Mouse (Mus musculus): ENCODE results near the gene Map3k5. TPM values are rescaled to one million over a fixed set of nuclear protein-coding genes. Genes with fewer than 3 reads are reported as not detected.

The Map3k5 gene
- polyA plus RNA-seq, 1 experiment: 9.5 TPM

DNA sequence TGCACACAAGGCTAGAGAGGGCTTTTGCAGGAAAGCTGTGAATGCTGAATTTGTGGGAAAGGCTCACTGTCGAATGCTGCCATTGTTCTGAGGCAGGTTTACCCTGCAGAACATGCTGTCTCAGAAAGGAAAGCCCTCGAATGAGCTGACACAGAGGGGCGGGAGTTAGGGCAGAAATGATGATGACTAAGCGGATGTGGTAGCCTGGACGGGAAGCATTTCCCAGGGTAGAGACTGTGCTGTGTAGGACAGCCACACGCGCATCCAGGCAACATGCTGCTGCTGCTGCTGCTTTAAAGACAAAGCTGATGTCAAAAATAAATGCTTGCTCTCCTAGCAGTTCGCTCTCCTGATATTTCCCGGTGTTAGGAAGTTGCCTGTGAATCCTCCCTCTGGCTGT, 189.1 kb downstream of the Map3k5 start:
- no peak for DNase-seq
- no peak overlapping the region for H3K4me3 ChIP-seq (replicated peaks; ENCODE audit: extremely low read depth, low read depth, low read length)
- TF ChIP-seq CTCF (IDR thresholded peaks at IDR 0.05; ENCODE audit: insufficient read depth, low read length): no peak
- TF ChIP-seq POLR2A (IDR thresholded peaks at IDR 0.05; ENCODE audit: borderline replicate concordance, extremely low read depth, low read depth, low read length): no peak
- 33% methylated on average over 9 of the region's 9 CpGs for WGBS
- peaks cover 2% of the 10 kb centered on the region for H3K4me1 ChIP-seq (ENCODE audit: control insufficient read depth, insufficient read depth, low read length)

DNA sequence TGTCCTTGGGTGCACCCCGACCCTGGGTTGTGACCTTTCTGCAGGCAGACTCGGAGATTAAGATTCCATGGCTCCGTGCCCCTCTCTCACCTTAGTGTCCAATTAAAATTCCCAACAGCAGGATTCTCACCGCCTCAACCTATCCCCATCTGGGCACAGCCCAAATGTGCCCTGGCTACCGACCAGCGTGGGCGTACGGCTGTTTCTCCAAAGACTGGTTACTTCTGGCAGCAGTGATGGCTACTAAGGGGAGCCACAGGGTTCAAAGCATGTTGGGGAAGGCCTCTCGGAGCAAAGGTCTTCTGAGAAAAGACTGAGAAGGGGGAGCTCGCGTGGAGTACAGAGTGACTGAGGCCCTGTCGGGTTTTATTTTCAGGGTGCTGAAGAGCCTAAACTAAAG, 190.3 kb downstream of the Map3k5 start:
- WGBS: 88% methylated on average over 12 of the region's 12 CpGs

DNA sequence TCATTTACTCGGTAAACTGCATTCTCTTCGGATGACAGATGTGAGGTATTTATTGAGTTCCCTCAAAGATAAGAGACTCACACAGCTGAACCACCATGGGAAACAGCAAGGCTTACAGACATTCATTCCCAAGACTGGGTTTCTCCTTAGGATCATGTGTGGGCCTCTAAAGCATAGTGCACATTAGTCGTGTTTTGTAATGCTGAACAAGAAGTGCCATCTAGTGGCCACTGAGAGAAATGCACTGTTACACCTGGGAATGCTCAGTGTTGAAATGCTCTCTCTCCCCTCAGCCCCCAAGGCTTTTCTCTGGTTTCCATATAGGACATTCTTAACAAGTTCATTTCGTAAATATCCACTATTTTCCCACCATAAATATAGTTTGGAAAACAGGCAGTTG, 191.0 kb downstream of the Map3k5 start:
- DNase-seq: peak; percentile 54
- Histone ChIP-seq H3K4me3 (replicated peaks; ENCODE audit: extremely low read depth, low read depth, low read length) (no peak overlapping the region), H3K4me1 (ENCODE audit: control insufficient read depth, insufficient read depth, low read length) (peaks cover 2% of the 10 kb centered on the region)
- WGBS: 41% methylated on average over 4 of the region's 4 CpGs
- no peak for TF ChIP-seq POLR2A (IDR thresholded peaks at IDR 0.05; ENCODE audit: borderline replicate concordance, extremely low read depth, low read depth, low read length)
- TF ChIP-seq CTCF (IDR thresholded peaks at IDR 0.05; ENCODE audit: insufficient read depth, low read length): peak; percentile 61

More for the DNA sequence above, 190.3 kb downstream of the Map3k5 start:
- no peak overlapping the region for H3K4me3 ChIP-seq (replicated peaks; ENCODE audit: extremely low read depth, low read depth, low read length)
- DNase-seq: no peak
- peaks cover 2% of the 10 kb centered on the region for H3K4me1 ChIP-seq (ENCODE audit: control insufficient read depth, insufficient read depth, low read length)
- TF ChIP-seq POLR2A (IDR thresholded peaks at IDR 0.05; ENCODE audit: borderline replicate concordance, extremely low read depth, low read depth, low read length) (no peak), CTCF (IDR thresholded peaks at IDR 0.05; ENCODE audit: insufficient read depth, low read length) (no peak)

DNA sequence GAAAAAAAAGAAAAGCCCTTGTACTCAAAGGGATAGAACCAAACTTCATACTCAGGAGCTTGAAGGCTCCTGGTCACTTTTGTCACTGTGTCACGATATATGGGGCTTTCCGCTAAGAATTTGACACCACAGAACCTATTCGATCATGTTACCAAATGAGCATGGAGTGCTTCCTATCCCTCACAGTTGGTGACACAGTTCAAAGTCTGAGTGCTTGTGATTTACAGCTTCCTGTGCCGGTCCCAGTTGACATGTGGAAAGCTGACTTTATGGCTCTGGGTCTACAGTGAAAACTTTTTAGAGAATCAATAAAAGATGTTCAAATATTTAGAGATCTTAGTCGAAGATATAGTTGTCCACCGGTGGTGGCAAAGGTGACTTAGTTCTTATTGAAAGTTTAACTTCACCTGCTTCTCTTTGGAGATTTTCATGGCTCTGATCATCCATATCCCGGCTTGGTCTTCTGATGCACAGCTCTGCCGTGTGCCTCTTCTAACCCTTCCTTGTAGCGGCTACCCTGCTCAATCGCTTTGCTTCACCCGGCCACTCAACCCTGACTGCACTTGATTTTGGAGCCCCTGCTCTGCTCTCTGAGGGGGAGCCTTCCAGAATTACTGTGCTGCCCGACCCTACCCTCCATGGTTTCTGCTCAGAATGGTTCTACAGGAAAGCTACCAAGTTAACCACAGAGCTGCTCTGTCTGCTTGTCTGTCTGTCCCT, 198.8 kb downstream of the Map3k5 start:
- H3K4me3 ChIP-seq (replicated peaks; ENCODE audit: extremely low read depth, low read depth, low read length): no peak overlapping the region
- TF ChIP-seq POLR2A (IDR thresholded peaks at IDR 0.05; ENCODE audit: borderline replicate concordance, extremely low read depth, low read depth, low read length) (no peak), CTCF (IDR thresholded peaks at IDR 0.05; ENCODE audit: insufficient read depth, low read length) (no peak)
- no peaks in the 10 kb centered on the region for H3K4me1 ChIP-seq (ENCODE audit: control insufficient read depth, insufficient read depth, low read length)
- no peak for DNase-seq
- WGBS: 75% methylated on average over 12 of the region's 12 CpGs

DNA sequence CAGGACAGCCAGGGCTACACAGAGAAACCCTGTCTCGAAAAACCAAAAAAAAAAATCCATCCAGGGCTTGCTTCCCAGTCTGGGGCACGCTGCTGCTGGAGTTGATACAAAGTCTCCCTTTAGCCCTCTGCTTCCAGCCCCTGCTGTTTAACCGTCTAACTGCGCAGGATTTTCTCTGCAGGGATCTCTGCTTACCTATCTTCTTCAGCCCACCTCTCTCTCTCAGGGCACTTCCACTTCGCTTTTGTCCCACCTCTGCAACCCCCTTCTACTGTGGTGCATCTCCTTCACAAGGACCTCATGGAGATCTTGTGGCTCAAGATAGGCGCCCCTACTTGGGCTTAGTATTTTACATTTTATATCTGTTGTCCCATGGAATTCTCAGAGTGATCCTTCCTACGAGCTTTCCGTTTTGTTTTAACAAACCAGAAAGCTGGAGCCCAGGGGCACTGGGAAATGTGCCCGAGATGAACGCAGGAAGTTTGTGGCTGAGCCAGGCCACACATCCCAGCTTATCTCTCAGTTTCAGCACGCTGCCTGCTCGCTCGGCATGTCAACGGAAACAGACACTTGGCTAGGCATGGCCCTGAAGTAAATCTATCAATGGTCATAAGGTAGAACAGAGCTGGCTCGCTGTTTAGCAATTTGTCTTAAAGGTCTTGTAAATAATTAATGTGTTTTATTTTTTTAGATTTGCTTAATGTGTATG, 201.2 kb downstream of the Map3k5 start:
- H3K4me3 ChIP-seq (replicated peaks; ENCODE audit: extremely low read depth, low read depth, low read length): no peak overlapping the region
- TF ChIP-seq POLR2A (IDR thresholded peaks at IDR 0.05; ENCODE audit: borderline replicate concordance, extremely low read depth, low read depth, low read length) (no peak), CTCF (IDR thresholded peaks at IDR 0.05; ENCODE audit: insufficient read depth, low read length) (no peak)
- WGBS: 53% methylated on average over 15 of the region's 15 CpGs
- H3K4me1 ChIP-seq (ENCODE audit: control insufficient read depth, insufficient read depth, low read length): no peaks in the 10 kb centered on the region
- DNase-seq: no peak

DNA sequence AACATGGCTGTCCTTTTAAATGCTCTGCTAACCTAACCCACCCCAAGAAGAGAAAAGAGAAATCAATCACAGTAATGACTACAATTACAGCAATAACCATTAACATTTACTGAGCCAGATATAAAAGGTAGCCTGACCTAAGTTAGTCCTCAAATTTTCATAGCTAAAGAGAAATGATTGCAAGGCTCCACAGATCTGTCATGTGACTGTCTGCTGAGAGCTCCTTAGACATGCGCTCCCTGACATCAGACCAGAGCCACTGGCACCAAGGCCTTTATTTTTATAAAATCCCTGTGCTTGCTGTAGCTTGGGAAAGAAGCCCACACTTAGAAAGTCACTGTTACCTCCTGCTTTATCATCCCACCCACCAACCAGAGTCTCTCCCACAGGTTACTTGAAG, 202.2 kb downstream of the Map3k5 start:
- no peaks in the 10 kb centered on the region for H3K4me1 ChIP-seq (ENCODE audit: control insufficient read depth, insufficient read depth, low read length)
- WGBS: 91% methylated on average over 1 of the region's 1 CpGs
- H3K4me3 ChIP-seq (replicated peaks; ENCODE audit: extremely low read depth, low read depth, low read length): no peak overlapping the region
- DNase-seq: no peak
- TF ChIP-seq POLR2A (IDR thresholded peaks at IDR 0.05; ENCODE audit: borderline replicate concordance, extremely low read depth, low read depth, low read length) (no peak), CTCF (IDR thresholded peaks at IDR 0.05; ENCODE audit: insufficient read depth, low read length) (no peak)

DNA sequence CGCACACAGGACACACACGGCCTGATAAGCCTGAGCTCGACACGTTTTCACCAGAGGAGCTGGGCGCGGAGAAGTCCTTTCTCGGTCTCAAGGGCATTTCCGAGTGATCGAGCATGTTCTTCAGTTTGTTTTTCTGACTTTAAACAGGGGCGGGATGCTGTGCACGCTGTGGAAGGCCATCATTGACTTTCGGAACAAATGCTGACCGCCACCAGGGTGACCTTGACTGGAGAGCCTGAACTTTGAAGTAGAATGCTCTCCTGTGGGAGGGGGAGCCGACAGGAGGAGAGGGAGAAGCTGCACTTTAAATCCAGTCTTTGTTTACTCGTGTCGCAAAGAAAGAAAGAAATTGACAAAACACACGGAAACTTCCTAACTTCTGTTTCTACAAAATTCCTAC, 207.1 kb downstream of the Map3k5 start:
- no peaks in the 10 kb centered on the region for H3K4me1 ChIP-seq (ENCODE audit: control insufficient read depth, insufficient read depth, low read length)
- DNase-seq: no peak
- WGBS: 55% methylated on average over 17 of the region's 17 CpGs
- no peak overlapping the region for H3K4me3 ChIP-seq (replicated peaks; ENCODE audit: extremely low read depth, low read depth, low read length)
- TF ChIP-seq CTCF (IDR thresholded peaks at IDR 0.05; ENCODE audit: insufficient read depth, low read length): no peak
- no peak for TF ChIP-seq POLR2A (IDR thresholded peaks at IDR 0.05; ENCODE audit: borderline replicate concordance, extremely low read depth, low read depth, low read length)

DNA sequence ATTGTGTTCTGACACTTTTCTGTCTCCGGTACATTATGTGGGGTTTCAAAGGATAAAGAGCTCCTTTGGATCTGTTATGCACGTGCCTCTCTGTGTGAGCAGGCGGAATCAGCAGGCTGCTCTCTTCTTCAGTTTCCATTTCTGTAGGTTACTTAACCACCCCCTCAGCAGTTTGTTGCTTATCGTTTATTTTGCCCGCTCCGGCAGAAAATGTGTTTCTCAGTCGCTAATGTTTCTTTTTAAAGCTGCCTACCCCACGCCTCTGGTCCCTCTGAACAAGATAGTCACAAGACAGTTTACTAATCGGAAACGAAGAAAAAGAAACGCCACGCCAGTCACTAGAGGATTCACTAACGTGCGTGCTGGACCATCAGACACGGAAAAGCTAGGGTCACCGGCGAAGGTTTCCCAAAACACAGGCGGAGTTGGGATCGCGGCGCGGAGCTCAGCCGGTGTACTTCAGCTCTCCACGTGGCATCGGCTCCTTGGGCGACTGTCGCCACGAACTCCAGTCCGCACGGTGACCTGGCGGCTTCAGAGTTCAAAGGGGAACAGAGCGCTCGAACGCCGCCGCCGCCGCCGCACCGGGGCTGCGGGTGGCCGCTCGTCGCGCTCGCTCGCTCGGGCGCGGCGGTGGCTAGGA, 214.0 kb downstream of the Map3k5 start, which contains the start of gene Map7:
Map7 (plus strand) TSS at position 342 of the 643 bp plus-strand sequence.
- DNase-seq: no peak
- TF ChIP-seq POLR2A (IDR thresholded peaks at IDR 0.05; ENCODE audit: borderline replicate concordance, extremely low read depth, low read depth, low read length): no peak
- TF ChIP-seq CTCF (IDR thresholded peaks at IDR 0.05; ENCODE audit: insufficient read depth, low read length): no peak
- peak within 1 kb of the TSS; percentile 92 for H3K4me3 ChIP-seq (replicated peaks; ENCODE audit: extremely low read depth, low read depth, low read length)
- WGBS: 6% methylated on average over 50 of the region's 51 CpGs
- H3K4me1 ChIP-seq (ENCODE audit: control insufficient read depth, insufficient read depth, low read length): peaks cover 4% of the 10 kb centered on the region; the same call in 1 of the 2 replicates

DNA sequence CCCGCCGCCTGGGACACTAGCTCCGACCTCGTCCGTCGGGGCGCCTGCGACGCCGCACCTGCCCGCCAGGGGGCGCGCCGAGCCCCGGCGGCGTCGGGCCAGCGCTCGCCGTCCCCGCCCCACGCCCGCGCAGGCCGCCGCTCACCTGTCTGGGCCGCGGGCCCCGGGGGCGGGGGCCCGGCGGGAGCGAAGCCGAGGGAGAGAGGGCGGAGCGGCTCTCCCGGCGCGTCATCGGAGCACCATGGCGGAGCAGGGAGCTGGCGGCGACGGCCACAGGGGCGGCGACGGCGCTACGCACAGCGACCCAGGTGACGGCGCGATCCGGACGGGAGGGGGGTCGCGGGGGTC, 214.5 kb downstream of the Map3k5 start:
- WGBS: under 1% methylated on average over 42 of the region's 58 CpGs
- H3K4me3 ChIP-seq (replicated peaks; ENCODE audit: extremely low read depth, low read depth, low read length): peak overlapping the region; percentile 92
- H3K4me1 ChIP-seq (ENCODE audit: control insufficient read depth, insufficient read depth, low read length): peaks cover 4% of the 10 kb centered on the region; the same call in 1 of the 2 replicates
- TF ChIP-seq POLR2A (IDR thresholded peaks at IDR 0.05; ENCODE audit: borderline replicate concordance, extremely low read depth, low read depth, low read length) (peak; percentile 29; the same call in 1 of the 2 replicates), CTCF (IDR thresholded peaks at IDR 0.05; ENCODE audit: insufficient read depth, low read length) (no peak)
- peak; percentile 75 for DNase-seq

Measured in lung, adult 2 months (tissue).